Mouse (Mus musculus) midbrain, postnatal 0 days (tissue): ENCODE data around the gene Slc38a7. TPM values are rescaled to one million over a fixed set of nuclear protein-coding genes. Genes with fewer than 3 reads are reported as not detected.
A peak's percentile ranks its signal among the peaks of the same experiment; 100 is the strongest.

Experiments used
- ATAC-seq: fragments of 200-750 bp; cut with Nextera tagmentation; 2 replicates; pipeline ENCODE4 v1.8.0; 2017; ENCODE audit warnings: moderate number of reproducible peaks, mild to moderate bottlenecking, moderate TSS enrichment, moderate library complexity; ENCODE audit not compliant: low FRiP score
- DNase-seq: peaks from one replicate; pipeline ENCODE4 v3.0.0-alpha.2; 2015; ENCODE audit warnings: low spot score
- H3K27ac ChIP-seq: fragments of 300-500 bp; sonication (generic); 2 replicates; pipeline ENCODE4 v1.5.1; 2014; ENCODE audit warnings: low read depth, mild to moderate bottlenecking, low read length, mixed read lengths
- H3K27me3 ChIP-seq: fragments of 300-500 bp; sonication (generic); 2 replicates; pipeline ENCODE4 v1.6.1; 2014; ENCODE audit warnings: low read length, control low read depth, mixed read lengths; ENCODE audit not compliant: insufficient read depth
- H3K36me3 ChIP-seq: fragments of 300-500 bp; sonication (generic); 2 replicates; pipeline ENCODE4 v1.6.1; 2014; ENCODE audit warnings: low read length, control low read depth, mixed read lengths; ENCODE audit not compliant: insufficient read depth
- H3K4me1 ChIP-seq: fragments of 300-500 bp; sonication (generic); 2 replicates; pipeline ENCODE4 v1.6.1; 2014; ENCODE audit warnings: mild to moderate bottlenecking, control low read depth, antibody characterized with exemption, low read length, mixed read lengths; ENCODE audit not compliant: insufficient read depth
- H3K4me2 ChIP-seq: fragments of 300-500 bp; sonication (generic); 2 replicates; pipeline ENCODE4 v1.6.1; 2014; ENCODE audit warnings: low read depth, mild to moderate bottlenecking, low read length, mixed read lengths; ENCODE audit not compliant: poor library complexity, severe bottlenecking
- H3K4me3 ChIP-seq: fragments of 300-500 bp; sonication (generic); 2 replicates; pipeline ENCODE4 v1.5.1; 2014; ENCODE audit warnings: low read depth, mild to moderate bottlenecking, low read length, moderate library complexity
- H3K9ac ChIP-seq: fragments of 300-500 bp; sonication (generic); replicated peaks from 2 replicates; pipeline ENCODE4 v1.6.1; 2014; ENCODE audit warnings: mild to moderate bottlenecking, low read length, moderate library complexity, mixed read lengths; ENCODE audit not compliant: poor library complexity, severe bottlenecking
- H3K9me3 ChIP-seq: fragments of 300-500 bp; sonication (generic); 2 replicates; pipeline ENCODE4 v1.6.1; 2016; ENCODE audit warnings: low read length, control low read depth
- CTCF ChIP-seq: IDR thresholded peaks from 2 replicates; pipeline ENCODE4 v1.5.1; 2016; ENCODE audit warnings: antibody characterized with exemption, mild to moderate bottlenecking
- WGBS: fragments of 180-500 bp; shearing (Covaris S2); extraction: QIAGEN DNeasy Blood & Tissue Kit; methylation state at CpG from one replicate; pipeline ENCODE4 v1.1.7; 2014; 5-methylcytosine and 5-hydroxymethylcytosine counted together
- polyA plus RNA-seq: library from polyadenylated mRNA; unstranded; fragments of >200 nt; fragmentation: Nextera tagmentation; extraction: Ambion mirVana; gene quantifications from 2 replicates; pipeline ENCODE4 v1.2.1, GENCODE M21; 2015
- total RNA-seq: library from RNA; depleted of rRNA; stranded (reverse); fragments of >200 nt; gene quantifications from 2 replicates; pipeline ENCODE4 v1.2.3, GENCODE M21; 2014

The Slc38a7 gene
- total and polyA plus RNA-seq, 2 experiments from 2014 or later = 23.8 to 33.4 TPM

- Histone ChIP-seq H3K4me1 (no peaks in the 10 kb centered on the region), H3K27me3 (no peaks in the 10 kb centered on the region), H3K9me3 (no peaks in the 10 kb centered on the region), H3K4me3 (no peak overlapping the region), H3K36me3 (peaks cover 57% of the 10 kb centered on the region), H3K27ac (no peak overlapping the region), H3K9ac (no peak overlapping the region), H3K4me2 (no peak overlapping the region)
- 96% methylated on average over 6 of the region's 6 CpGs for WGBS
- TF ChIP-seq CTCF = no peak
- no peak for DNase-seq
- no peak for ATAC-seq
Measured at GRCm38 (mm10) chr8:95843968-95844367, 9.4 kb downstream of the Slc38a7 start.

DNA sequence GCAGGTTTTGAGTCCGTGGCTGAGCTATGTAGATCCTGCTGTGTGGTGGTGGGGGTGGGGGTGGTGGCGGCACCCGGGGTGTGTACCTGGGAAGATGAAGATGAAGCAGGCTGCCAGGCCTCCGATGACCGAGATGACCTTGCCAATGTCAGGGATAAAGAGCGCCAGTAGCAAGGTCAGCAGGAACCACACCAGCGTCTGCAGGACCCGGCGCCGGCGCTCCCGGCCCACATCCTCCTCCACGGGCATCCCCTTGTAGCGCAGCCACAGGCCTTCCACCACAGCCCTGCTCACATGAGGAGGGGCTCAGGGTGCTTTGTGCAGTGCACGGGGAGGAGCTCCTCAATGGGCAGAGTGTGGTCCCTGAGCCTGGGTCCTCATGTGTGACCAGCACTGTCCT, 11.9 kb downstream of the Slc38a7 start:
- Histone ChIP-seq H3K4me3 (no peak overlapping the region), H3K9me3 (no peaks in the 10 kb centered on the region), H3K36me3 (peaks cover 59% of the 10 kb centered on the region), H3K27me3 (no peaks in the 10 kb centered on the region), H3K4me1 (no peaks in the 10 kb centered on the region), H3K9ac (no peak overlapping the region), H3K4me2 (no peak overlapping the region), H3K27ac (no peak overlapping the region)
- DNase-seq = no peak
- no peak for ATAC-seq
- TF ChIP-seq CTCF = no peak
- 90% methylated on average over 15 of the region's 15 CpGs for WGBS

- Histone ChIP-seq H3K27me3 (no peaks in the 10 kb centered on the region), H3K9ac (no peak overlapping the region), H3K4me1 (no peaks in the 10 kb centered on the region), H3K27ac (no peak overlapping the region), H3K9me3 (no peaks in the 10 kb centered on the region), H3K4me2 (no peak overlapping the region), H3K4me3 (no peak overlapping the region), H3K36me3 (peaks cover 50% of the 10 kb centered on the region)
- DNase-seq (no peak), ATAC-seq (no peak)
- TF ChIP-seq CTCF = no peak
- over 99% methylated on average over 4 of the region's 4 CpGs for WGBS
Measured at GRCm38 (mm10) chr8:95839289-95839688, 14.1 kb downstream of the Slc38a7 start.

GRCm38 (mm10) chr8:95837266-95837665, 16.1 kb downstream of the Slc38a7 start:
- WGBS = 91% methylated on average over 10 of the region's 10 CpGs
- no peak for ATAC-seq
- DNase-seq = no peak
- no peaks in the 10 kb centered on the region for H3K9me3 ChIP-seq
- H3K27ac ChIP-seq = no peak overlapping the region
- H3K4me2 ChIP-seq = no peak overlapping the region
- no peaks in the 10 kb centered on the region for H3K27me3 ChIP-seq
- no peak overlapping the region for H3K4me3 ChIP-seq
- peaks cover 5% of the 10 kb centered on the region; the same call in 1 of the 2 replicates for H3K4me1 ChIP-seq
- no peak overlapping the region for H3K9ac ChIP-seq
- no peak for TF ChIP-seq CTCF
- peaks cover 35% of the 10 kb centered on the region for H3K36me3 ChIP-seq

GRCm38 (mm10) chr8:95835891-95836290, 17.4 kb downstream of the Slc38a7 start:
- ATAC-seq = no peak

GRCm38 (mm10) chr8:95833435-95833984, 19.8 kb downstream of the Slc38a7 start:
- peak overlapping the region; percentile 48 for H3K9ac ChIP-seq
- no peaks in the 10 kb centered on the region for H3K9me3 ChIP-seq
- peaks cover 15% of the 10 kb centered on the region for H3K36me3 ChIP-seq
- no peaks in the 10 kb centered on the region for H3K27me3 ChIP-seq
- WGBS = 3% methylated on average over 16 of the region's 16 CpGs
- peaks cover 5% of the 10 kb centered on the region; the same call in 1 of the 2 replicates for H3K4me1 ChIP-seq
- H3K4me2 ChIP-seq = peak overlapping the region; percentile 58
- H3K27ac ChIP-seq = no peak overlapping the region; the same call in 1 of the 2 replicates
- peak overlapping the region; percentile 34 for H3K4me3 ChIP-seq
- DNase-seq = no peak
- ATAC-seq = peak; percentile 65
- no peak for TF ChIP-seq CTCF

More at GRCm38 (mm10) chr8:95835891-95836290, 17.4 kb downstream of the Slc38a7 start:
- H3K4me2 ChIP-seq = no peak overlapping the region
- H3K27me3 ChIP-seq = no peaks in the 10 kb centered on the region
- H3K4me1 ChIP-seq = peaks cover 5% of the 10 kb centered on the region; the same call in 1 of the 2 replicates
- H3K9me3 ChIP-seq = no peaks in the 10 kb centered on the region
- no peak overlapping the region for H3K9ac ChIP-seq
- no peak for DNase-seq
- H3K27ac ChIP-seq = no peak overlapping the region
- H3K36me3 ChIP-seq = peaks cover 22% of the 10 kb centered on the region
- no peak overlapping the region for H3K4me3 ChIP-seq
- WGBS = 75% methylated on average over 4 of the region's 4 CpGs
- TF ChIP-seq CTCF = no peak
